Mouse (Mus musculus) testis, adult 2 months (tissue): Measurements from ENCODE around the gene Plekhh3.

Source experiments
- CTCF ChIP-seq: fragments of 200-500 bp; IDR thresholded peaks from 2 replicates; pipeline ENCODE4 v1.5.1; 2012; ENCODE audit warnings: low read depth, mild to moderate bottlenecking, inconsistent platforms, low read length, moderate library complexity; ENCODE audit not compliant: control insufficient read depth, insufficient read depth, insufficient replicate concordance
- POLR2A ChIP-seq: fragments of 200-500 bp; IDR thresholded peaks from 2 replicates; pipeline ENCODE4 v1.6.1; 2012; ENCODE audit warnings: low read depth, mild to moderate bottlenecking, inconsistent platforms, low read length, moderate library complexity; ENCODE audit not compliant: control insufficient read depth

- TF ChIP-seq CTCF = no peak
- TF ChIP-seq POLR2A = no peak
Observed at GRCm38 (mm10) chr11:101190913-101191907, 20.1 kb upstream of the Plekhh3 start.
